Mouse (Mus musculus) mouse trophoblast stem cell (cell line): ENCODE results near the gene Plcb1.

Experiments used
- in situ Hi-C, 2 experiments: fragments of 300-500 bp; cut with MseI, MboI; formaldehyde crosslinking; loops; 2 replicates in 1 of 2; 3 replicates in 1 of 2; pipeline ENCODE4 v1.15.1; 2025

Plcb1 gene

DNA sequence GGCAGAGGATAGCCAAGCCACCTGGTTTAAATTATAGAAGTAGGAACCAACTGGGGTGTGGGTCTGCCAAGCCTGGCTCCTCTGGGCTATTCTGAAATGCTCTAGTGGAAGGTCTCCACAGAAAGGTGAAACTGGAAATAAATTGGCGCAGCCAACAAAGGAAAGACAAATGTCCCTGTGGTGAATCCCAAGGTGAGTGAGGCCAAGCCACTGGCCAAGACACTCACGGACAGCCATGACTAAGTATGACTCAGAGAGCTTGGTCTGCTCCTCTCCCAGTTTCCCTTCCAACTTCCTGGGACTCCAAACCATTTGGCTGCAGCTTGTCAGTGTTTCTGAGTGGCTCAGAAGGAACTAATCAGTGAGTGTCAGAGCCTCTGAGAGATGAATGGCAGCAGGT lies 126.7 kb downstream of the Plcb1 start:
- in situ Hi-C loops, result no loop called here

DNA sequence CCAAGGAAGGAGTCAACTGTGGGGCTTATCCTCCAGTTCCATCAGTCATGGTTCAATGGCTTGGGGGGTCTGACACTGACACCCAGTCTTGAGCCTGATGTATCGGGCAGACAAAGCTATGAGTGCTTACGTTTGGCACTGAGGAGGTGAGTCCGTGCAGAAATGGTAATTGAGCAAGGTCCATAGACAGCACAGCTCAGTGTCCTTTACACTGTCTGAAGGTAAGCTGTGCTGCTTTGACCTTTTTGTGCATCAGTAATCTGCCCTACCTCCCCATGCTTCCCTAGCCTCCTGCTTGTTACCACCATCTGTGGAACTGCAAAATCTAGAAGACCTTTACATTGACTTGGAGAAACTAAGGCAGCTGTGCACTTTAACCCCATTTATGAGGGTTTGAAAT lies 127.7 kb downstream of the Plcb1 start:
- in situ Hi-C loops, result no loop called here

GRCm38 (mm10) chr2:134914091-134914550 lies 128.3 kb downstream of the Plcb1 start:
- in situ Hi-C loops, result no loop called here

GRCm38 (mm10) chr2:134915035-134915434 lies 129.2 kb downstream of the Plcb1 start:
- in situ Hi-C loops, result no loop called here

DNA sequence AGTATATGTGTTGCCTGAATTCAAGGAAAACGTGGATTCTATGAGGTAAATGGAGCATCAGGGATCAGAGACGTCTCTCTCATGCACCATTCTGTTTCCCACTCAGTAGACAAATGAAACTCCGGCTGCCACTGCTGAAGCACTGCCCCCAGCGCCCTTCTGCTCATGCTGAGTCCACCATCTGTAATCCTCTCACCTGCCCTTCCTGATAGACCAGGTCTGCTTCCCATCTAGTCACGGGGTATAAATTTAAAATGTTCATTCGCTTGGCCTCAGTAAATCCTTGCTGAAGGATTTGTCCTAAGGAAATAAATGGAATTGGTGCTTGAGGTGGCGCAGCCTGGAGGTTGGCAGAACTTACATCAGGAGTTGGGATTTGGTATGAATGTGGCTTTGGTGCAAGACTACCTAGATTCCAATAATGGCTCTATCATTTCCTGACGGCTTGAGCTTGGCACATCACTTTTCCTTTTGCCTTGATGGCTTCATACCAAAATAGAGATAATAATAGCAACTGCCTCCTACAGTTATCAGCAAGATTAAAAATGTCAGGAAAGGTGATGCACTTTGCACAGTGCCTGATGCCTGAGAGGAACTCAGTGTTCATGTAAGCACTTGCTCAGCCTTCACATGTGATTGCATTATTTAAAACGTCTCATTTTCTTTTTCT lies 134.9 kb downstream of the Plcb1 start:
- in situ Hi-C loops, result no loop called here

GRCm38 (mm10) chr2:134922636-134923375 lies 136.9 kb downstream of the Plcb1 start:
- in situ Hi-C loops, result no loop called here

DNA sequence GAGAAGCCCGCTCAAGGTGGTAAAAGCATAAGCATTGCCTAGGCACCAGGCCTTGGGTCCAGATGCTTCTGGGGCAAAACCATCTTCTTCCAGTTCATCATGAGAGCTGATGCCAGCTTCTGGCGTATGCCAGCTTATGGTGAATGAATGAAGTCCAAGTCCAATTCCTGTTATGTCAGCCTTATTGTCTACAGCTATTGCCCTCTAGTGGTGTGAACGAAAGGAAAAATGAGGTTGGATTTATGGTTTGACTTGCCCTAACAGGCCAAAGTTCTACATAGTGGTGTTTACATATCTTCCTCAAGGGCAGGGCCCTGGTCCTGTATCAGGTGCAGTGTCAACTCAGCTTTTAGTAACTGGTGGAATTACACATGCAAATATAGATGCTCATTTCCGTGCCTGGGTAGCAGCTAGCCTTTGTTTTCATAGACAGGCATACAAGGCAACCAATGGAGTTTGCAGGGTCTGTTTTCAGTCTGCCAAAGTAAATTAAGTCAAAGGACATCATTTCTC lies 138.3 kb downstream of the Plcb1 start:
- in situ Hi-C loops, result no loop called here

- in situ Hi-C loops, result no loop called here
Observed at GRCm38 (mm10) chr2:134926266-134926665, 140.4 kb downstream of the Plcb1 start.

GRCm38 (mm10) chr2:134927072-134927471 lies 141.2 kb downstream of the Plcb1 start:
- in situ Hi-C loops, result no loop called here

DNA sequence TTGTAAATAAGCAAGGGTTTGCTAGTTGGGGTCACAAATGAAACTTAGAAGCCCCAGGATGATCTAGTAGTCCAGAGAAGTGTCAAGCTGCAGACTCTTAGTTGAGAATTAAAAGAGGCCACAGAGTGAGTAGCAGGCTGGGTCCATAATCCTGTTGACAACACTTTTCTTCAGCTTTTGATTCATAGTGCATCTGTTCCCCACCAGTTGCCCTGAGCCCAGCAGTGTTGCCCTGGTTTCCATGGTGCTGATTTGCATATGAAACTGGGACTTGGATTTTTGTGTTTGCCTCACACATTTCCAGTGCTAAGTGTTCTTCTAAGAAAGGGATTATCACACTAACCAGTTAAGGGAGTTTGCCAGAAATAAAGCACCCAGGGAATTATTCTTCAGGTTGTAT lies 143.6 kb downstream of the Plcb1 start:
- in situ Hi-C loops, result no loop called here

DNA sequence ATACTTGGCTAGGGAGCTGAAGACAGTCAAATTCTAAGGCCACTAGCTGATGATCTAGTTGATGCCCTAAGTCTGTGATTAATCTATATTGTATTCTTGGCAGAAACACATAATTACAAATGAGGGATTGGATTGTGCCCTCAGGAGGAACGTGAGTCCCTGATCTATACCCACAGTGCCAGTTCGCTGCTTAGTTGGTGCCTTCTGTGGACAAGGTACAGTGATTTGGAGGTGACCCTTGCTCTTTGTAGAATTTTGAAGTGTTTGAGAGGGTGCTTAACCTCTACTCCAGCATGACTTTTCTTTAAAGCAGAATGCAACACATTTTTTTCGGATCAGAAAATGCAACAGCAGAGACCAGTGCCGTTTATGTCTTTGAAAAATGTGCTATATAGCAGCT lies 145.1 kb downstream of the Plcb1 start:
- in situ Hi-C loops, result no loop called here

DNA sequence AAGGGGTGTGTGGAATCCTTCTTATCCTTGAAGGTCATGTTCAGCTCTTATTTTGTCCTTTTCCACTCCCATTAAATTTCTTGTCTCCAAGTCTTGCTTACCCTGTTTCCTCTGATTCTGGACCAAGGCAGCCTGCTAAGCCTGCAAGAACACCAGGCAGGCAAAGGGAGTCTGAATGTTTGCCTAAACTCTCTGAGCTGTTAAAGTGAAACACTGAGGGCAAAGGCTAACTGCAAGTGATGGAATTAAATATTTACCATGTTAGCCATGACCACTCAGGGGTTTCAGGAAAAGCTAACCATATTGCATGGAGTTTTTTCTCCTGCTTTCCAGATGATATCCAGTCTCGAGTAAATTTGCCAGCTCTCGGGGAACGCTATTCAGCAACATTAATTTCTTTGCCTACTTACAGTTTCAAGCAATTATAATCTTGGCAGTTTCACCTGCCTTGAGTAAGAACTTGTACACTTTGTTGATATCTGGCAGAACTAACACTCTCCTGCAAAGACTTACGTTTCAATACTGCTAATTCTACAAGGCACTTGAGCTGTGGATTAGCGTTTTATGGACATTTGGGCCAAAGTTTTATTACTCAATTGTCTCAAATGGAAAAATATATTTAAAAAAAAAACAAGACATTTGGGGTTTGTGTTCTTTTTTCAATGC lies 146.0 kb downstream of the Plcb1 start:
- in situ Hi-C loops, result no loop called here

DNA sequence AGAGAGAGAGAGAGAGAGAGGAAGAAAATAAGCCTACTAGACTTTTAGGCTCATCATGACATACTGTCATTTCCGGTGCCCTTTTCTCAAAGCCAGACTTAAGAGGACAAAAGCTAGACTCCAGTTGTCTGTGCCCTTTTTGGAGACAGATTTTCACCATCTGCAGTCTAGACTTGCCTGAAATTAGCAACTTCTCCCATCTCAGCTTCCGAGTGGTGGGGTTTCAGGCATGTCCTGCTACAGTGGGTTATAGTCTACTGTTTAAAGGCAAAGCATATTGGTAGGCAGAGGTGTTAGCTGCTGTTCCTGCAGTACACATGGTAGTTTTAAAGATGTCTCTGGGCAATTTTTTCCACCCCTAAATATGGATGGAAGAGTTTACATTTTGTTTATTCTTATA lies 149.6 kb downstream of the Plcb1 start:
- in situ Hi-C loops, result no loop called here

GRCm38 (mm10) chr2:134935970-134936649 lies 150.2 kb downstream of the Plcb1 start:
- in situ Hi-C loops, result no loop called here

DNA sequence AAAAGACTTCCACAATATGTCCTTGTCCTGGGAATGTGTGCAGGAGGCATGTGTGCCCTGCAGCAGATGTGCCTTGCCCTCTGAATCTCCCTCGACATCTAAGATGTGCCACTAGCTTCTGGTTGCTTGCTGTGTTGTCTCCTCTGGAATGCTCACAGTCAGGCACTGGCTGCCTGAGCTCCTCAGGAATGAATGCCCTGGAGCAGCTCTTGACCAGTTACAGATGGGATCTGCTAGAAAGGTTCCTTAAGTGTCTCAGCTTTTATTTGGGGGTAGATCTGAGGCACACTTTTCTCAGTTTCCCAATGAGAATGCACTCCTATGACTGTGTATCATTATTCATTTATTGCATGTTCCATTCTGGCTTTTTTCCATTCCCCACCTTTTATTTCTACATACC lies 151.8 kb downstream of the Plcb1 start:
- in situ Hi-C loops, result no loop called here

DNA sequence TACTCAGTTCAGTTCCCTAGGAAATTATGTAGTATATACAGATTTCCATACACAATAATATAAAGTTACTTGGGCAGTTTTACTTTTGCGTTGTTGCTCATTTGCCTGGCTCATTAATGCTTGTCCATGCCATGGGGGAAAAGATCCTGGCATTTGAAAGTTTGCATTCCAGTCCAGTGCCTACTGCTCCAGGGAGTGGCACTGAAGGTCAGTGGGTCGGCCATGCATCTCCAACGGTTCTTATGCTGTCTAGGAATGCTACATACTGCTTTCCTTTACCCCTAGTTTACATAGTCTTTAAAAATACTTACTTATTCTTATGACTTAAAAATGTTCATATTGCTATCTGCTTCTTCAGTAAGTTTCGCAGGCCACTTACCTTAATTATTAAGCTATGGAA lies 156.2 kb downstream of the Plcb1 start:
- in situ Hi-C loops, result no loop called here

- in situ Hi-C loops, result no loop called here
Observed at GRCm38 (mm10) chr2:134942919-134943318, 157.1 kb downstream of the Plcb1 start.

DNA sequence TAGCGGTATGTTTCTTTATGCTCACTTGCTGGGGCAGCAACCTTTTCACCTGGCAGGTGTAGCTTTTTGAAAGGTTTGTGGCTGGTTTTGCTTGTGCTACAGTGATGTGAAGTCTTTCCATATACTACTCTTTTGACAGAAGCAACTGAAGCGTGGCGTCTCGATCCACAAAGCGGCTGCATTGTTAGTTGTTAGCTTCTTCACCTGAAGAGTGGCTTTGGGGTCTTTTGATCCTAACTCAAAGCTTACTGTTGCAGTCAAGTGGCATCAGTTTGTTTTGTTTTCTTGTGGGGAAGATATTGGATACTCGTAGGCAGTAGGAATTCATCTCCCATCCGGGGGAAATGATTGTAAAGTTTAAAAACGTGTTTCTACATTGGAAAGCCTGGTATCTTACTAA lies 160.5 kb downstream of the Plcb1 start:
- in situ Hi-C loops, result no loop called here

DNA sequence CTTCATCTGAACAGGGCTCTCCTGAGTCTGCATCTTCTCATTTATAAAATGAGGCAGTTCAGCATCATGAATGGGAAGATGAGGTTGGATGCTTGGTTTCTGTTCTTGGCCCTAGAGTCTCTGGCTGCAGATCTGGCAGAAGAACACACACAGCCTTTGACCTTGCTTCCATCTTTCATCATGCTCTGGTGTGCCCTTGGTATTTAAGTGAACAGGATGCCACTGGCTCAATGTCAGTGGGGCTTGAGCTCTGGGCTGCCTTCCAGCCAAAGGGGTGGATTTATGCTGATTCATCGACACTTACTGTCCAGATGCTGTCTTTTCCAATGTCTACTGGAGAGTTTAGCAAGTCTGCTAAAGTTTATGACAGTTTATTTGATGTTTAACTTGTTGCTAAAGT lies 161.0 kb downstream of the Plcb1 start:
- in situ Hi-C loops, result no loop called here

- in situ Hi-C loops, result no loop called here
Observed at GRCm38 (mm10) chr2:134952088-134952487, 166.2 kb downstream of the Plcb1 start.

DNA sequence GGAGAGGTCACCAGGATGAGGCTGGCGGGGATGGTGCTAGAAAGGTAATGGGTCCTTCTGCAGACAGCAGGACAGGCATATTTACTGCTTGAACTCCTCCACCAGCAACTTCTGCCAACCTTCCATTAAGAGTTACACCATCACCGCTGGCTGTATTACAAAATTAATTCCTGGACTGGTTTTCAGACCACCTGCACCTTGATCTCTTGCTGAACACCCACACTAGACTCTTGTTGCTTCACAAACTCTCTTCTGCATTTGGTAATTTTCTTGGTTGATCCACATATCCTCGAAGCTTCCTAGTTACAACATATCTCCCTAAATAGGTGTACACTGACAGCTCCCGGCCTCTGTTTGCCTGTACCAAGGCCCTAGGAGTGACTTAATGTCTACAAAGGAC lies 170.6 kb downstream of the Plcb1 start:
- in situ Hi-C loops, result no loop called here

- in situ Hi-C loops, result no loop called here
Observed at GRCm38 (mm10) chr2:134966131-134966530, 180.3 kb downstream of the Plcb1 start.
